Mouse (Mus musculus): ENCODE measurements around the gene Higd2a. TPM values are rescaled to one million over a fixed set of nuclear protein-coding genes. Genes with fewer than 3 reads are reported as not detected.

Higd2a gene
- 138 and 146 TPM in 2 replicates for polyA plus RNA-seq (2012; rRNA removed; ENCODE audit: low replicate concordance)

DNA sequence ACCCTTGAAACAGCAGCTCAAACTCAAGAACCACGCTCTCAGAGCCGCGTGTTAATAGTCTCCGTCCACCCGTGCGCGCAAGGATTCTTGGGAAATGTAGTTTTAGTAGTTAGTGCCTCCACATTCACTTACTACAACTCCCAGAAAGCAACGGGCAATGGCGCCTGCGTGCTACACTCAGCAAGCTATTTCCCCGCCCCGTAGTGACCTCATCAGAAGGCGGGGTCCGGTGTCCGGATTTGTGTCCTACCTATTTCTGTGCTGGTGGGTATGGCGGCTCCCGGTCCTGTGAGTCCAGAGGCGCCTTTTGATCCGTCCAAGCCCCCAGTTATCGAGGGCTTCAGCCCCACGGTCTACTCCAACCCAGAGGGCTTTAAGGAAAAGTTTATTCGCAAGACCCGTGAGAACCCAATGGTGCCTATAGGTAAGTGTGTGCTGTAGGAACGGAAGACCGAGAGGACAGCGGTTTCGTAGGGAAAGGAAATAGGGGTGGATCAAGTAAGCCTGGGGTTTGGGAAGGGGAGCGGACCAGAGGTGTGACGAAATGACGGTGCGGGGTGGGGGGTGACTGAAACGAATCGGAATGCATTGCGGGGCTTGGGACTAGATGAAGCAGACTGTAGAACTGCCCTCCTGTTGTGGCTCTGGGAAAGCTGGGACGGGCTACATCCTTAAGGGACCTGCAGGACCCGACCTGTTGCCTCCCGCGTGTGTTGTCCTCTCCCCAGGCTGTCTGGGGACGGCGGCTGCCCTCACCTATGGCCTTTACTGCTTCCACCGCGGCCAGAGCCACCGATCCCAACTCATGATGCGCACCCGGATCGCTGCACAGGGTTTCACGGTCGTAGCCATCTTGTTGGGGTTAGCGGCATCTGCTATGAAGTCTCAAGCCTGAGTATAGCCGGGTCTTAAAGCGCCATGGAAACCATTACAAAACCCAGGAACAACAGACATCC lies at the start of gene Higd2a, which contains the start of gene Nop16:
TSS of gene Higd2a (plus strand) at position 212 of the 956 bp plus-strand sequence.
TSS of gene Nop16 (minus strand) at position 95 of the 956 bp plus-strand sequence.

GRCm38 (mm10) chr13:54565201-54565581 lies 24.8 kb upstream of the Higd2a start, which contains the start of gene 4833439L19Rik:
Gene 4833439L19Rik (minus strand): TSS chr13:54565435.

GRCm38 (mm10) chr13:54574854-54575481 lies 15.0 kb upstream of the Higd2a start, which contains the start of gene Arl10:
Gene Arl10 (plus strand): TSS chr13:54575015.

DNA sequence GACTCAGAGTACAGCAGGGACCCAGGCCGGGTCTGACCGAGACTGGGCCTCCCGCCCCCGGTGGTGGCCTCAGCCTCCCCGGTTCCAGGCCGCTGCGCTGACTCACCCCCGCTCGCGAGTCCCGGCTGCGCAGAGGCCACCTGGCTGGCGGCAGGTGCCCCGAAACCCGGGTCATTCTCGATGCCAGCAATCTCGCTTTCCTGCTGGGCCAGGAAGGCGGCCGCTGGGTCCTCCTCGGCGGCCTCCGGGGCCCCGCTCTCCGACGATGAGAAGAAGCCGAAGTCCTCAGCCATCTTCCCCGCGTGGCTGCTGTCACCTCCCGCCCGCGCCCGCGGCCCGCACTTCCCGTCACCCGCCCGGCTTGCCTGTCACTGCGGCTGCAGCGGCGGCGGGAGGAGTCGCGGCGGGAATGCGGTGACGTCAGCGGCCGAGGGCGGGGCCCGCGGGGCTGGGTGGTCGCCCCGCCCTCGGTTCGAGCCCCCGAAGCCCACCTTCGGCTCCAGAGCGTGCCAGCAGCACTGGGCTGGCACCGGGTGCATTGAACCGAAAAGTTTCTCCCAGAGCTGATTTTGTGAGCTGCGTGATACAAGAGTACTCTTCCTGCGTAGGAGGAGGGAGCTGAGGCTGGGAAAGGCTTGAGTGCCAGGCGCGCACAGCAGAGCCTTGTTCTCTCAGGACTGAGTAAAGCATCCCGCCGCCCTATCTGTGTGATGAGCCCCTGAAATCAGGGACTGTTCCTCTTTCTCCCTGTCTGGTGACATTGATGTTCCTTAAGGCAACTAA lies 21.2 kb downstream of the Higd2a start, which contains the start of gene Cltb:
TSS of gene Cltb (minus strand) at position 373 of the 783 bp plus-strand sequence.

DNA sequence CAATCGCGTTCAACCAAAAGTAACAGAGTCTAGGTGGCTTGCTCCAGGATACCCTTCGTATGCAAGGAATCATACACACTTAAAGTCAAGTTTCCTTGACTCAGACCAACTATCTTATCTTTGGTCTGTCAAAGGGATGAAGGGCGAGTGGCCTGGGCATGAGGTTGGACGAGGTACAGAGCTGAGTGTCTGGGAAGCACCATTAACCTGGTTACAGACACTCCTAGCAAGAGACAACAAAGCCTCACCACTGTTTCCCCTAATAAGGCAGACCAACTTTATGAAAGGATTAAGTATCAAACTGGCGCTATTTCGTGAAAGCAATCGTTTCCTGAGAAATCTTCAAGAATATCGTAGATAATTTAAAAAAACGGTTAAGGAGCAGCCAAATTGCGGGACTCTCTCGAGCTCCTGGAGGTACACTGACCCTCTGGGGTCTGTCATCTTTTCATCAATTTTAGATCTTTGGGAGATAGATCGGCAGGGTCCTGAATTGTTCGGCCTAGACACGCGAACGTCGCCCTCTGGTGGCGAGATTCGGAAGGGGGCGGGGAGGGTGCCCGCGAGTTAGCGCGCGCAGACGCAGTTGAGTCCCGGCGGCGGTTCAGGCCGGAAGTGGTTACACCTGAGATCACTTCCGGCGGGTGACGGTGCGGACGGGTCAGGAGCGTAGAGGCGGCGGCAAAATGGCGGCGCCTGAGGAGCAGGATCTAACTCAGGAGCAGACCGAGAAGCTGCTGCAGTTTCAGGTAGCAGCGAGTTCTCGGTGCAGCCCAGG lies 31.3 kb downstream of the Higd2a start, which contains the start of gene Faf2:
TSS of gene Faf2 (plus strand) at position 630 of the 778 bp plus-strand sequence.

Other genes with a start within 250 kb of the Higd2a start
- gene Cplx2, start 218.9 kb upstream of the Higd2a start, polyA plus RNA-seq (2012; rRNA removed; ENCODE audit: low replicate concordance): 4.0 and 6.4 TPM in 2 replicates
- gene Thoc3, start 121.4 kb upstream of the Higd2a start, polyA plus RNA-seq (2012; rRNA removed; ENCODE audit: low replicate concordance): 24.4 and 57.3 TPM in 2 replicates
- gene Simc1, start 86.4 kb upstream of the Higd2a start, polyA plus RNA-seq (2012; rRNA removed; ENCODE audit: low replicate concordance): 7.4 and 9.5 TPM in 2 replicates
- 98.9 and 187 TPM in 2 replicates for gene 4833439L19Rik, start 24.8 kb upstream of the Higd2a start, polyA plus RNA-seq (2012; rRNA removed; ENCODE audit: low replicate concordance)
- 25.5 and 31.3 TPM in 2 replicates for gene Arl10, start 15.2 kb upstream of the Higd2a start, polyA plus RNA-seq (2012; rRNA removed; ENCODE audit: low replicate concordance)
- 4.5 and 8.5 TPM in 2 replicates for gene Nop16, start 117 bp upstream of the Higd2a start, polyA plus RNA-seq (2012; rRNA removed; ENCODE audit: low replicate concordance)
- gene Cltb, start 21.1 kb downstream of the Higd2a start, polyA plus RNA-seq (2012; rRNA removed; ENCODE audit: low replicate concordance): 57.0 and 62.0 TPM in 2 replicates
- gene Faf2, start 31.6 kb downstream of the Higd2a start, polyA plus RNA-seq (2012; rRNA removed; ENCODE audit: low replicate concordance): 18.5 and 27.4 TPM in 2 replicates
- gene Rnf44, start 103.7 kb downstream of the Higd2a start, polyA plus RNA-seq (2012; rRNA removed; ENCODE audit: low replicate concordance): 229 and 423 TPM in 2 replicates
- 0.02 and 0.06 TPM in 2 replicates for gene Cdhr2, start 111.3 kb downstream of the Higd2a start, polyA plus RNA-seq (2012; rRNA removed; ENCODE audit: low replicate concordance)
- gene Gprin1, start 159.7 kb downstream of the Higd2a start, polyA plus RNA-seq (2012; rRNA removed; ENCODE audit: low replicate concordance): 0.06 and 0.12 TPM in 2 replicates
- gene Sncb, start 176.4 kb downstream of the Higd2a start, polyA plus RNA-seq (2012; rRNA removed; ENCODE audit: low replicate concordance): not detected in 2 replicates
- gene Eif4e1b, start 193.8 kb downstream of the Higd2a start, polyA plus RNA-seq (2012; rRNA removed; ENCODE audit: low replicate concordance): not detected in 2 replicates
- 26.1 and 26.7 TPM in 2 replicates for gene Tspan17, start 199.2 kb downstream of the Higd2a start, polyA plus RNA-seq (2012; rRNA removed; ENCODE audit: low replicate concordance)